Mouse (Mus musculus) liver, embryonic 14.5 days (tissue): Measurements from ENCODE around the gene Ccdc88a.

Experiments used
- CTCF ChIP-seq: IDR thresholded peaks from 2 replicates; pipeline ENCODE4 v1.5.1; 2016; ENCODE audit warnings: antibody characterized with exemption, low read depth, control low read depth
- EP300 ChIP-seq: IDR thresholded peaks from 2 replicates; pipeline ENCODE4 v1.6.1; 2016; ENCODE audit warnings: antibody characterized with exemption, low read depth

- TF ChIP-seq CTCF (no peak), EP300 (no peak)
Measured at GRCm38 (mm10) chr11:29493135-29493534, 119.7 kb downstream of the Ccdc88a start.
